Mouse (Mus musculus) ES-E14 (cell line): Measurements from ENCODE around the gene Thrb.

Experiments used
- HCFC1 ChIP-seq: IDR thresholded peaks from 2 replicates; pipeline ENCODE4 v1.6.1; 2012; ENCODE audit warnings: low read length, inconsistent platforms, borderline replicate concordance; ENCODE audit not compliant: insufficient read depth
- MAFK ChIP-seq: IDR thresholded peaks from 2 replicates; pipeline ENCODE4 v1.6.1; 2014; ENCODE audit warnings: mild to moderate bottlenecking, low read depth, low read length, inconsistent platforms; ENCODE audit not compliant: insufficient read depth
- ZC3H11A ChIP-seq: IDR thresholded peaks from 2 replicates; pipeline ENCODE4 v1.6.1; 2012; ENCODE audit warnings: low read depth, mild to moderate bottlenecking, inconsistent platforms, low read length, borderline replicate concordance
- ZNF384 ChIP-seq: IDR thresholded peaks from 2 replicates; pipeline ENCODE4 v1.6.1; 2012; ENCODE audit warnings: low read depth, low read length, inconsistent platforms

DNA sequence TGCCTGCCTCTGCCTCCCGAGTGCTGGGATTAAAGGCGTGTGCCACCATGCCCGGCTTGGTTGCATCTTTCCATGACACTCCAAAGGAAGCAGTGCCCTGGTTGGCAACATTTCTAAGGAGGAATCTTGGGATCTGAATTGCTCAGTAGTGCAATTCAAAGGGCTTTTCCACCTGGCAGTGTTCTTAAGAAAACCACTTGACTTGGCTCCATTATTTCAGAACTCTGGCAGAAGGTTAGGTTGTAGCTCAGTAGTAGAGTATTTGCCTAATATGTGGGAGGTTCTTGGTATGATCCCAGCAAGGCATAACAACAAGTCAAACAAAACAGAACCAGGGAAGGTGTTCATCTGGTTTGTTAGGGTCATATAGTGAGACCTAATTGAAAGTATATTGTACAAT, 25.4 kb downstream of the Thrb start:
- TF ChIP-seq MAFK (no peak), HCFC1 (no peak), ZC3H11A (no peak), ZNF384 (no peak)
